Mouse (Mus musculus): ENCODE measurements at regions not wholly inside any gene's neighbourhood (a gene's known extent, or its start where the extent isn't known, plus 50 kb on each side); places are given as distances from the start of the nearest gene placed in this dataset.

- 89% methylated on average over 10 of the region's 10 CpGs for WGBS
- Histone ChIP-seq H3K27me3 (ENCODE audit: control insufficient read depth, insufficient read depth, low read length) (no peaks in the 10 kb centered on the region), H3K4me3 (ENCODE audit: low read depth, low read length) (no peak overlapping the region), H3K4me2 (ENCODE audit: low read depth, low read length, severe bottlenecking) (no peak overlapping the region), H3K36me3 (ENCODE audit: control insufficient read depth, insufficient read depth, low read length) (no peaks in the 10 kb centered on the region), H3K9me3 (ENCODE audit: control insufficient read depth, low read length) (no peaks in the 10 kb centered on the region), H3K27ac (ENCODE audit: low read depth, low read length) (no peak overlapping the region), H3K4me1 (replicated peaks; ENCODE audit: control insufficient read depth, insufficient read depth, low read length) (no peaks in the 10 kb centered on the region), H3K9ac (ENCODE audit: low read length) (no peak overlapping the region)
- ATAC-seq (replicated peaks; ENCODE audit: low FRiP score) (no peak), DNase-seq (ENCODE audit: low spot score) (no peak)
These were observed 344.7 kb upstream of the Fam92a start for GRCm38 (mm10) chr4:12516497-12516896.

- no peak overlapping the region for H3K4me2 ChIP-seq (ENCODE audit: low read depth, low read length, severe bottlenecking)
- H3K9me3 ChIP-seq (ENCODE audit: control insufficient read depth, low read length) = no peaks in the 10 kb centered on the region
- no peak overlapping the region for H3K9ac ChIP-seq (ENCODE audit: low read length)
- H3K27ac ChIP-seq (ENCODE audit: low read depth, low read length) = no peak overlapping the region
- no peaks in the 10 kb centered on the region for H3K27me3 ChIP-seq (ENCODE audit: control insufficient read depth, insufficient read depth, low read length)
- no peak for DNase-seq (ENCODE audit: low spot score)
- WGBS = 80% methylated on average over 10 of the region's 10 CpGs
- no peaks in the 10 kb centered on the region for H3K36me3 ChIP-seq (ENCODE audit: control insufficient read depth, insufficient read depth, low read length)
- no peaks in the 10 kb centered on the region for H3K4me1 ChIP-seq (replicated peaks; ENCODE audit: control insufficient read depth, insufficient read depth, low read length)
- ATAC-seq (replicated peaks; ENCODE audit: low FRiP score) = no peak
- H3K4me3 ChIP-seq (ENCODE audit: low read depth, low read length) = no peak overlapping the region
These were observed 340.0 kb upstream of the Fam92a start for GRCm38 (mm10) chr4:12511656-12512385.

- Histone ChIP-seq H3K27me3 (ENCODE audit: control insufficient read depth, insufficient read depth, low read length) (no peaks in the 10 kb centered on the region), H3K4me2 (ENCODE audit: low read depth, low read length, severe bottlenecking) (no peak overlapping the region), H3K9ac (ENCODE audit: low read length) (no peak overlapping the region), H3K36me3 (ENCODE audit: control insufficient read depth, insufficient read depth, low read length) (no peaks in the 10 kb centered on the region), H3K27ac (ENCODE audit: low read depth, low read length) (no peak overlapping the region), H3K4me1 (replicated peaks; ENCODE audit: control insufficient read depth, insufficient read depth, low read length) (no peaks in the 10 kb centered on the region), H3K4me3 (ENCODE audit: low read depth, low read length) (no peak overlapping the region), H3K9me3 (ENCODE audit: control insufficient read depth, low read length) (no peaks in the 10 kb centered on the region)
- ATAC-seq (replicated peaks; ENCODE audit: low FRiP score) (no peak), DNase-seq (ENCODE audit: low spot score) (no peak)
- 47% methylated on average over 8 of the region's 8 CpGs for WGBS
These were observed 335.2 kb upstream of the Fam92a start for GRCm38 (mm10) chr4:12506851-12507551.

GRCm38 (mm10) chr4:12501086-12501485 is 329.3 kb upstream of the Fam92a start:
- H3K9ac ChIP-seq (ENCODE audit: low read length) = no peak overlapping the region
- no peaks in the 10 kb centered on the region for H3K27me3 ChIP-seq (ENCODE audit: control insufficient read depth, insufficient read depth, low read length)
- WGBS = 86% methylated on average over 8 of the region's 8 CpGs
- H3K4me1 ChIP-seq (replicated peaks; ENCODE audit: control insufficient read depth, insufficient read depth, low read length) = no peaks in the 10 kb centered on the region
- no peak for DNase-seq (ENCODE audit: low spot score)
- H3K4me2 ChIP-seq (ENCODE audit: low read depth, low read length, severe bottlenecking) = no peak overlapping the region
- no peaks in the 10 kb centered on the region for H3K9me3 ChIP-seq (ENCODE audit: control insufficient read depth, low read length)
- H3K36me3 ChIP-seq (ENCODE audit: control insufficient read depth, insufficient read depth, low read length) = no peaks in the 10 kb centered on the region
- ATAC-seq (replicated peaks; ENCODE audit: low FRiP score) = no peak
- no peak overlapping the region for H3K27ac ChIP-seq (ENCODE audit: low read depth, low read length)
- no peak overlapping the region for H3K4me3 ChIP-seq (ENCODE audit: low read depth, low read length)

GRCm38 (mm10) chr4:12498426-12498825 is 326.6 kb upstream of the Fam92a start:
- H3K9me3 ChIP-seq (ENCODE audit: control insufficient read depth, low read length) = no peaks in the 10 kb centered on the region
- no peak overlapping the region for H3K9ac ChIP-seq (ENCODE audit: low read length)
- H3K4me1 ChIP-seq (replicated peaks; ENCODE audit: control insufficient read depth, insufficient read depth, low read length) = no peaks in the 10 kb centered on the region
- H3K27me3 ChIP-seq (ENCODE audit: control insufficient read depth, insufficient read depth, low read length) = no peaks in the 10 kb centered on the region
- H3K4me3 ChIP-seq (ENCODE audit: low read depth, low read length) = no peak overlapping the region
- WGBS = 89% methylated on average over 4 of the region's 4 CpGs
- H3K4me2 ChIP-seq (ENCODE audit: low read depth, low read length, severe bottlenecking) = no peak overlapping the region
- ATAC-seq (replicated peaks; ENCODE audit: low FRiP score) = no peak
- no peaks in the 10 kb centered on the region for H3K36me3 ChIP-seq (ENCODE audit: control insufficient read depth, insufficient read depth, low read length)
- no peak for DNase-seq (ENCODE audit: low spot score)
- no peak overlapping the region for H3K27ac ChIP-seq (ENCODE audit: low read depth, low read length)

GRCm38 (mm10) chr4:12492468-12492867 is 320.7 kb upstream of the Fam92a start:
- no peak for DNase-seq (ENCODE audit: low spot score)
- no peak overlapping the region for H3K4me3 ChIP-seq (ENCODE audit: low read depth, low read length)
- H3K9me3 ChIP-seq (ENCODE audit: control insufficient read depth, low read length) = no peaks in the 10 kb centered on the region
- ATAC-seq (replicated peaks; ENCODE audit: low FRiP score) = no peak
- no peak overlapping the region for H3K27ac ChIP-seq (ENCODE audit: low read depth, low read length)
- 87% methylated on average over 2 of the region's 2 CpGs for WGBS
- no peaks in the 10 kb centered on the region for H3K4me1 ChIP-seq (replicated peaks; ENCODE audit: control insufficient read depth, insufficient read depth, low read length)
- no peaks in the 10 kb centered on the region for H3K36me3 ChIP-seq (ENCODE audit: control insufficient read depth, insufficient read depth, low read length)
- H3K9ac ChIP-seq (ENCODE audit: low read length) = no peak overlapping the region
- H3K4me2 ChIP-seq (ENCODE audit: low read depth, low read length, severe bottlenecking) = no peak overlapping the region
- H3K27me3 ChIP-seq (ENCODE audit: control insufficient read depth, insufficient read depth, low read length) = no peaks in the 10 kb centered on the region

- Histone ChIP-seq H3K36me3 (ENCODE audit: control insufficient read depth, insufficient read depth, low read length) (no peaks in the 10 kb centered on the region), H3K27ac (ENCODE audit: low read depth, low read length) (no peak overlapping the region), H3K4me2 (ENCODE audit: low read depth, low read length, severe bottlenecking) (no peak overlapping the region), H3K4me1 (replicated peaks; ENCODE audit: control insufficient read depth, insufficient read depth, low read length) (no peaks in the 10 kb centered on the region), H3K4me3 (ENCODE audit: low read depth, low read length) (no peak overlapping the region), H3K27me3 (ENCODE audit: control insufficient read depth, insufficient read depth, low read length) (no peaks in the 10 kb centered on the region), H3K9me3 (ENCODE audit: control insufficient read depth, low read length) (no peaks in the 10 kb centered on the region), H3K9ac (ENCODE audit: low read length) (no peak overlapping the region)
- ATAC-seq (replicated peaks; ENCODE audit: low FRiP score) (no peak), DNase-seq (ENCODE audit: low spot score) (no peak)
- WGBS = 90% methylated on average over 6 of the region's 6 CpGs
These were observed 319.5 kb upstream of the Fam92a start for GRCm38 (mm10) chr4:12491306-12491705.

GRCm38 (mm10) chr4:12490066-12490465 is 318.3 kb upstream of the Fam92a start:
- ATAC-seq (replicated peaks; ENCODE audit: low FRiP score) (no peak), DNase-seq (ENCODE audit: low spot score) (no peak)
- Histone ChIP-seq H3K4me3 (ENCODE audit: low read depth, low read length) (no peak overlapping the region), H3K27me3 (ENCODE audit: control insufficient read depth, insufficient read depth, low read length) (no peaks in the 10 kb centered on the region), H3K4me2 (ENCODE audit: low read depth, low read length, severe bottlenecking) (no peak overlapping the region), H3K36me3 (ENCODE audit: control insufficient read depth, insufficient read depth, low read length) (no peaks in the 10 kb centered on the region), H3K9ac (ENCODE audit: low read length) (no peak overlapping the region), H3K4me1 (replicated peaks; ENCODE audit: control insufficient read depth, insufficient read depth, low read length) (no peaks in the 10 kb centered on the region), H3K27ac (ENCODE audit: low read depth, low read length) (no peak overlapping the region), H3K9me3 (ENCODE audit: control insufficient read depth, low read length) (no peaks in the 10 kb centered on the region)
- WGBS = 82% methylated on average over 3 of the region's 3 CpGs

GRCm38 (mm10) chr4:12489358-12489757 is 317.5 kb upstream of the Fam92a start:
- H3K9ac ChIP-seq (ENCODE audit: low read length) = no peak overlapping the region
- no peak overlapping the region for H3K4me3 ChIP-seq (ENCODE audit: low read depth, low read length)
- DNase-seq (ENCODE audit: low spot score) (no peak), ATAC-seq (replicated peaks; ENCODE audit: low FRiP score) (no peak)
- no peak overlapping the region for H3K27ac ChIP-seq (ENCODE audit: low read depth, low read length)
- H3K4me2 ChIP-seq (ENCODE audit: low read depth, low read length, severe bottlenecking) = no peak overlapping the region
- no peaks in the 10 kb centered on the region for H3K36me3 ChIP-seq (ENCODE audit: control insufficient read depth, insufficient read depth, low read length)
- H3K4me1 ChIP-seq (replicated peaks; ENCODE audit: control insufficient read depth, insufficient read depth, low read length) = no peaks in the 10 kb centered on the region
- H3K27me3 ChIP-seq (ENCODE audit: control insufficient read depth, insufficient read depth, low read length) = no peaks in the 10 kb centered on the region
- no peaks in the 10 kb centered on the region for H3K9me3 ChIP-seq (ENCODE audit: control insufficient read depth, low read length)
- WGBS = 78% methylated on average over 6 of the region's 6 CpGs

Measured in forebrain, embryonic 11.5 days (tissue).